Mouse (Mus musculus): ENCODE measurements around the gene Birc5.

- TF ChIP-seq CTCF (IDR thresholded peaks at IDR 0.05; ENCODE audit: low read depth): no peak
- TF ChIP-seq EP300 (optimal IDR thresholded peaks at IDR 0.05): no peak
Observed at GRCm38 (mm10) chr11:117872861-117873608, 24.0 kb downstream of the Birc5 start, which contains the start of gene Tha1.

Measured in stomach, postnatal 0 days (tissue).